Mouse (Mus musculus): ENCODE results near the gene Rnf10.

DNA sequence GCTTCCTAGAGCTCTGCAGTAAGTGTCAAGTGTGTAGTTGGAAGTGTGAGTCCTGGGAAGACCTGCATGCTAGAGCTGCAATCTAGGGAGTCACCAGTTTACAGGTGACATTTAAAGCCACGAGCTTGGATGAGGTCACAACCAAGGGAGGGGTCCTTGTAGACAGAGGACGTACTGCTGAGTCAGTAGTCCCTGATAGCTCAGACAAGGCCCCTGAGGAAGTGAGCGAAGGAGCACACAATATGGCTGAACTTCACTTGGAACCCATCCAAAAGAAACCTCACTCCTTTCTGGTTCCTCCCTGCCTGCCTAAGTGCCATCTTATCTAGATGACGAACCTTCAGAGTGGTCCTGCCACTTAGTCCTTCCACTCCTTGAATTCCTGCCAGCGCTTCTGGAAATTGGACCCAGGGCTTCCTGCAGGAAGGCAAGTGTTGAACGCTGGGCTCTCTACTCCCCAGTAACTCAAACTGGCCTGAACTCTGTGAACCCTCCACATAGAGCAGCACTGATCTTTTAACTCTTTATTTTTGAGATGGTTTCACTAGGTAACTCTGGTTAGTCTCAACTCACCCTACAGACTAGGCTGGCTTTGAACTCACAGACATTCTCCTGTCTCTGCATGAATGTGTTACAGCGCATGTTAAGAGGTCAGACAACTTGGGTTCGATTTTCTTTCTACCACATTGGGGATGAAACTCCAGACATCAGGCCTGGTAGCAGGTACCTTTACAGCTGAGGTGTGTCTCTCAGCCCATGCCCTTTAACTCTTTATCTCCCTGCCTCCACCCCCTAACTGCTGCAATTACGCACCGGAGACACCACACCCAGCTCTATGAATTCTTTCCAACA is 40.3 kb upstream of the Rnf10 start:
- TF ChIP-seq CTCF (IDR thresholded peaks at IDR 0.05; ENCODE audit: borderline replicate concordance, extremely low read depth, insufficient read depth, insufficient read length) (no peak), POLR2A (IDR thresholded peaks at IDR 0.05; ENCODE audit: borderline replicate concordance, extremely low read depth, insufficient read depth, insufficient read length, poor library complexity, severe bottlenecking) (no peak)

All from brain, embryonic 14.5 days (tissue).